Mouse (Mus musculus) forebrain, embryonic 14.5 days (tissue): ENCODE results near the gene Gm49396. TPM values are rescaled to one million over a fixed set of nuclear protein-coding genes. Genes with fewer than 3 reads are reported as not detected.
A peak's percentile ranks its signal among the peaks of the same experiment; 100 is the strongest.

Experiments
- ATAC-seq: fragments of 200-750 bp; cut with Nextera tagmentation; 2 replicates; pipeline ENCODE4 v1.8.0; 2017; ENCODE audit warnings: mild to moderate bottlenecking, moderate library complexity
- DNase-seq: peaks from one replicate; pipeline ENCODE4 v3.0.0-alpha.2; 2015; ENCODE audit warnings: low spot score
- H3K27ac ChIP-seq: fragments of 300-500 bp; sonication (generic); 2 replicates; pipeline ENCODE4 v1.5.1; 2014; ENCODE audit warnings: low read depth, mild to moderate bottlenecking, control low read depth, low read length, moderate library complexity
- H3K27me3 ChIP-seq: fragments of 300-500 bp; sonication (generic); replicated peaks from 2 replicates; pipeline ENCODE4 v1.6.1; 2014; ENCODE audit warnings: low read length, control low read depth, mixed read lengths; ENCODE audit not compliant: control insufficient read depth, insufficient read depth
- H3K36me3 ChIP-seq: fragments of 300-500 bp; sonication (generic); 2 replicates; pipeline ENCODE4 v1.6.1; 2014; ENCODE audit warnings: low read length, control low read depth; ENCODE audit not compliant: control insufficient read depth, insufficient read depth
- H3K4me1 ChIP-seq: fragments of 300-500 bp; sonication (generic); 2 replicates; pipeline ENCODE4 v1.6.1; 2014; ENCODE audit warnings: antibody characterized with exemption, low read length, control low read depth; ENCODE audit not compliant: control insufficient read depth, insufficient read depth
- H3K4me2 ChIP-seq: fragments of 300-500 bp; sonication (generic); 2 replicates; pipeline ENCODE4 v1.6.1; 2014; ENCODE audit warnings: mild to moderate bottlenecking, control low read depth, low read length
- H3K4me3 ChIP-seq: fragments of 300-500 bp; sonication (generic); 2 replicates; pipeline ENCODE4 v1.5.1; 2014; ENCODE audit warnings: low read depth, low read length, control low read depth
- H3K9ac ChIP-seq: fragments of 300-500 bp; sonication (generic); 2 replicates; pipeline ENCODE4 v1.6.1; 2014; ENCODE audit warnings: mild to moderate bottlenecking, low read length, control low read depth, moderate library complexity
- H3K9me3 ChIP-seq: fragments of 300-500 bp; sonication (generic); replicated peaks from 2 replicates; pipeline ENCODE4 v1.6.1; 2016; ENCODE audit warnings: low read length, control low read depth, mixed read lengths; ENCODE audit not compliant: control insufficient read depth
- WGBS: fragments of 180-500 bp; shearing (Covaris S2); extraction: QIAGEN DNeasy Blood & Tissue Kit; methylation state at CpG from one replicate; pipeline ENCODE4 v1.1.7; 2014; 5-methylcytosine and 5-hydroxymethylcytosine counted together
- polyA plus RNA-seq: library from polyadenylated mRNA; unstranded; fragments of >200 nt; fragmentation: Nextera tagmentation; extraction: Ambion mirVana; gene quantifications from 2 replicates; pipeline ENCODE4 v1.2.1, GENCODE M21; 2014

The Gm49396 gene
- polyA plus RNA-seq, 1 experiment from 2014 or later = 7.0 TPM

DNA sequence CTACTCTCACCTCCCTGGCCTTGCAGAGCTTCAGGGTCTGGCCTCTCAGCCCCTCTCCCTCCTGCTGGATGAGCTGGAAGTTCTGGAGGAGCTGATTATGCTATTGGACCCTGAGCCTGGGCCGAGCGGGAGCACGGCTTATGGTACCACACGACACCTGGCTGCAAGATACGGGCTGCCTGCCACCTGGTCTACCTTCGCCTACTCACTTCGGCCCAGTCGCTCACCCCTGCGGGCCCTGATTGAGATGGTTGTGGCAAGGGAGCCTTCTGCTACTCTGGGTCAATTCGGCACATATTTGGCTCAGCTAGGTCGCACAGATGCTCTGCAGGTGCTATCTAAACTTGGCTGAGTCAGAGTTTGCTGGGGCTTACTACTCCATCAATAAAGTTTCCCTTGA lies 4.4 kb downstream of the Gm49396 start:
- no peak overlapping the region for H3K9ac ChIP-seq
- H3K4me1 ChIP-seq = peaks cover 4% of the 10 kb centered on the region; the same call in 1 of the 2 replicates
- DNase-seq = no peak
- H3K4me2 ChIP-seq = no peak overlapping the region
- no peak for ATAC-seq
- H3K36me3 ChIP-seq = peaks cover 76% of the 10 kb centered on the region
- H3K9me3 ChIP-seq = no peaks in the 10 kb centered on the region
- 89% methylated on average over 11 of the region's 11 CpGs for WGBS
- no peak overlapping the region for H3K27ac ChIP-seq
- H3K4me3 ChIP-seq = no peak overlapping the region
- no peaks in the 10 kb centered on the region for H3K27me3 ChIP-seq

DNA sequence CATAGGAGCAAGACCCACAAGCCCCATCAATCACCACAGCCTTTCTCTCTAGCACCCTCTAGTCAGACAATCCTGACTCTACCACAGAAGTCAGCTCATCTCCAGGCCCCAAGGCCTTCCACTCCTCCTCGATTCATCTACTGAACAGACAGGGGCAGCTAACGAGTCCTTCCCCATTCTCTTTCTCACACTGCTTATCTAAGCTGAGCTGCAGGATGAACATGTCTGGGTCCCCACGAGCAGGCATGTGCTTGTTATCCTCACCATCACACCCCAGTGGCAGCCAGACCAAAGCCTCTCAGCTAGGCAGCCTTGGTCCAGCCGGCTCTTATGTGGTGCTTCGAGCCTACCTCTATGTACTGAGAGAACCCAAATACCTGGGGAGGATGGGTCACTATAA lies 9.2 kb downstream of the Gm49396 start:
- Histone ChIP-seq H3K4me3 (no peak overlapping the region), H3K36me3 (peaks cover 96% of the 10 kb centered on the region), H3K9ac (no peak overlapping the region), H3K4me2 (no peak overlapping the region), H3K4me1 (no peaks in the 10 kb centered on the region), H3K27me3 (no peaks in the 10 kb centered on the region), H3K27ac (no peak overlapping the region), H3K9me3 (no peaks in the 10 kb centered on the region)
- WGBS = 82% methylated on average over 5 of the region's 5 CpGs
- ATAC-seq (no peak), DNase-seq (no peak)

- no peak for DNase-seq
- Histone ChIP-seq H3K4me2 (no peak overlapping the region), H3K9me3 (no peaks in the 10 kb centered on the region), H3K27ac (no peak overlapping the region), H3K27me3 (no peaks in the 10 kb centered on the region), H3K36me3 (peaks cover 98% of the 10 kb centered on the region), H3K4me1 (no peaks in the 10 kb centered on the region), H3K9ac (no peak overlapping the region), H3K4me3 (no peak overlapping the region)
- 89% methylated on average over 2 of the region's 2 CpGs for WGBS
- no peak for ATAC-seq
Observed at GRCm38 (mm10) chr7:30572969-30573368, 9.8 kb downstream of the Gm49396 start.

DNA sequence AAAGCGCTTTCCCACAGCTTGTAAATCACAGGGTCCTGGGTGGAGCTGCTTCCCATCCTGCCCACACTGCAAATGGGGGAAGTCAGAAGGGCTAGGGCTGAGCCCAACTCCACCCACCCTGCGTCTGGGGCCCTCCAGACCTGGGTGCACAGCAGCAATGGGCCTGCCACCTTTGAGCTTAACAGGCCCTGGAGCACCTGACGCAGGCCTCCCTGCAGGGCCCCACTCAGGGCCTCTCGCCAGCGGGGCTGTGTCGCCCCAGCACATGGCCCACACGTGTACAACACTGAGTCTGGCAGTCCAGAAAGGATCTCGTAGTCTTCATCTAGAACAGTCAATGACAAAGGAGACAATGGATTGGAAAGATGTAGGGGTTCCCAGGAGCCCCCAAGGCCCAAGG lies 16.8 kb downstream of the Gm49396 start:
- Histone ChIP-seq H3K27me3 (no peaks in the 10 kb centered on the region), H3K9me3 (no peaks in the 10 kb centered on the region), H3K9ac (no peak overlapping the region), H3K4me1 (no peaks in the 10 kb centered on the region), H3K4me2 (no peak overlapping the region), H3K36me3 (peaks cover 100% of the 10 kb centered on the region), H3K4me3 (no peak overlapping the region), H3K27ac (no peak overlapping the region)
- no peak for ATAC-seq
- 94% methylated on average over 8 of the region's 8 CpGs for WGBS
- no peak for DNase-seq

DNA sequence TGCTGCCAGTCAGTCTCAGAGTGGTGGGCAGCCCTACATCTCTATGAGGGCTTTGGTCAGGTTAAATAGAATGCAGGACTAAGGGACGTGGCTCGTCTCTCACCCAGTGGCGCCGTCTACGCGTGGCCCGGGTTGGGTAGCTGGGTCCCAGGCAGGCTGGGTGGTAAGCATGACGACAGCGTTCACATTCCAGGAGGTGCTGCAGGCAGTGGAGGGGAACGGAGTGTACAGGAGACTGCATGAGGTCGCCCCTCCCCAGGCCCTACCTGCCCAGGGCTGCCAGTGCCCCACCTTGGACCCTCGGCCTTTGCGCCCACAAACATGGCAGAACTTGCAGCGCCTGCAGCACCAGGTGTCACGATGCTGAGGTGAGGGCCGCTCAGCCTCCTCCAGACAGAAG lies 18.4 kb downstream of the Gm49396 start:
- ATAC-seq (no peak), DNase-seq (no peak)
- no peaks in the 10 kb centered on the region for H3K4me1 ChIP-seq
- 94% methylated on average over 16 of the region's 16 CpGs for WGBS
- H3K9me3 ChIP-seq = no peaks in the 10 kb centered on the region
- H3K36me3 ChIP-seq = peaks cover 100% of the 10 kb centered on the region
- no peak overlapping the region for H3K27ac ChIP-seq
- H3K4me3 ChIP-seq = no peak overlapping the region
- no peak overlapping the region for H3K9ac ChIP-seq
- no peak overlapping the region for H3K4me2 ChIP-seq
- no peaks in the 10 kb centered on the region for H3K27me3 ChIP-seq

DNA sequence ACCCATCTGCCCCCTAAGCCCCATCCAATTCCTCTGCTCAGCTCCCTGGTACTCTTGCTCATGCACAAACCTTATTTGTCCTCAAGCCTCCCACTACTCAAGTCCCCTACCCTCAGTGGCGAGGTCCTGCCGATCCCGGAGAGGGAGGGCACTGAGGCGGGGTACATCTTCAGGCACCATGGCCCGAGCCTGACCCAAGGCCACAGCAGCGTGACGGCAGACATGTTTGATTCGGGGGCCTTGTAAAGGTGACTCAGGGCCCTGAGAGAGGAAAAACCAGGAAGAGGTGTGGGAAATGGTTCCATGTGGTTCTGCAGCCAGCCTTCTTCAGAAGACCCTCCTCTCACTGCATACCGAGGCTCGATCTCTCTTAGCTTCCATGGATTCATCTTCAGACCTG lies 21.2 kb downstream of the Gm49396 start:
- Histone ChIP-seq H3K4me2 (no peak overlapping the region), H3K36me3 (peaks cover 77% of the 10 kb centered on the region), H3K9ac (no peak overlapping the region), H3K9me3 (no peaks in the 10 kb centered on the region), H3K27me3 (no peaks in the 10 kb centered on the region), H3K4me1 (peaks cover 7% of the 10 kb centered on the region), H3K4me3 (no peak overlapping the region), H3K27ac (no peak overlapping the region)
- no peak for ATAC-seq
- WGBS = 96% methylated on average over 10 of the region's 10 CpGs
- DNase-seq = no peak

GRCm38 (mm10) chr7:30585170-30585569 lies 22.0 kb downstream of the Gm49396 start:
- Histone ChIP-seq H3K4me2 (no peak overlapping the region), H3K9me3 (no peaks in the 10 kb centered on the region), H3K27ac (no peak overlapping the region), H3K4me1 (peaks cover 7% of the 10 kb centered on the region), H3K4me3 (no peak overlapping the region), H3K27me3 (no peaks in the 10 kb centered on the region), H3K36me3 (peaks cover 69% of the 10 kb centered on the region), H3K9ac (no peak overlapping the region)
- 96% methylated on average over 7 of the region's 7 CpGs for WGBS
- no peak for ATAC-seq
- no peak for DNase-seq

- 89% methylated on average over 28 of the region's 28 CpGs for whole genome bisulfite sequencing
- H3K9me3 ChIP-seq = no peaks in the 10 kb centered on the region
- peak overlapping the region; percentile 97 for H3K9ac ChIP-seq
Observed at GRCm38 (mm10) chr7:30586455-30587020, 23.4 kb downstream of the Gm49396 start.

GRCm38 (mm10) chr7:30587842-30588667 lies 24.9 kb downstream of the Gm49396 start:
- H3K9me3 ChIP-seq = no peaks in the 10 kb centered on the region
- peak overlapping the region; percentile 92 for H3K27ac ChIP-seq
- WGBS = under 1% methylated on average over 63 of the region's 67 CpGs
- peak overlapping the region; percentile 95 for H3K4me2 ChIP-seq
- peaks cover 7% of the 10 kb centered on the region for H3K4me1 ChIP-seq
- peak overlapping the region; percentile 97 for H3K9ac ChIP-seq
- DNase-seq (peak; percentile 29), ATAC-seq (peak; percentile 48)
- peaks cover 40% of the 10 kb centered on the region for H3K36me3 ChIP-seq
- peak overlapping the region; percentile 98 for H3K4me3 ChIP-seq
- H3K27me3 ChIP-seq = no peaks in the 10 kb centered on the region

More at GRCm38 (mm10) chr7:30586455-30587020, 23.4 kb downstream of the Gm49396 start:
- Histone ChIP-seq H3K4me2 (peak overlapping the region; percentile 95), H3K4me3 (no peak overlapping the region), H3K4me1 (peaks cover 7% of the 10 kb centered on the region), H3K27ac (no peak overlapping the region), H3K27me3 (no peaks in the 10 kb centered on the region), H3K36me3 (peaks cover 55% of the 10 kb centered on the region)
- DNase-seq (no peak), ATAC-seq (no peak)
